Mouse (Mus musculus) heart, adult 2 months (tissue): ENCODE results near the gene Pcid2. TPM values are rescaled to one million over a fixed set of nuclear protein-coding genes. Genes with fewer than 3 reads are reported as not detected.

Source experiments
- DNase-seq, 2 experiments: peaks; one replicate each; pipeline ENCODE4 v3.0.0; 2021
- H3K27ac ChIP-seq: fragments of 200-600 bp; 2 replicates; pipeline ENCODE4 v1.8.1; 2022
- H3K27me3 ChIP-seq: fragments of 200-500 bp; 2 replicates; pipeline ENCODE4 v1.6.1; 2012; ENCODE audit warnings: mild to moderate bottlenecking, low read length, inconsistent platforms, mixed read lengths; ENCODE audit not compliant: control insufficient read depth, insufficient read depth
- H3K36me3 ChIP-seq: fragments of 200-500 bp; 2 replicates; pipeline ENCODE4 v1.6.1; 2012; ENCODE audit warnings: low read length, inconsistent platforms; ENCODE audit not compliant: control insufficient read depth, insufficient read depth
- H3K4me1 ChIP-seq: fragments of 200-500 bp; 2 replicates; pipeline ENCODE4 v1.6.1; 2011; ENCODE audit warnings: low read length; ENCODE audit not compliant: control insufficient read depth, insufficient read depth
- H3K4me3 ChIP-seq: fragments of 200-600 bp; 2 replicates; pipeline ENCODE4 v1.8.1; 2022
- H3K79me2 ChIP-seq: fragments of 200-500 bp; replicated peaks from 2 replicates; pipeline ENCODE4 v1.6.1; 2012; ENCODE audit warnings: mild to moderate bottlenecking, inconsistent platforms, low read length, moderate library complexity, mixed read lengths; ENCODE audit not compliant: control insufficient read depth, insufficient read depth
- H3K9ac ChIP-seq: fragments of 200-500 bp; 2 replicates; pipeline ENCODE4 v1.6.1; 2012; ENCODE audit warnings: low read depth, mild to moderate bottlenecking, control low read depth, inconsistent platforms, low read length, mixed read lengths
- CTCF ChIP-seq: fragments of 200-600 bp; IDR thresholded peaks from 2 replicates; pipeline ENCODE4 v1.8.1; 2022; ENCODE audit warnings: antibody characterized with exemption, mild to moderate bottlenecking, moderate library complexity
- EP300 ChIP-seq: fragments of 200-500 bp; IDR thresholded peaks from 2 replicates; pipeline ENCODE4 v1.6.1; 2011; ENCODE audit warnings: low read depth, low read length, control low read depth; ENCODE audit not compliant: insufficient read depth
- POLR2A ChIP-seq: fragments of 200-500 bp; IDR thresholded peaks from 2 replicates; pipeline ENCODE4 v1.6.1; 2011; ENCODE audit warnings: mild to moderate bottlenecking, low read depth, low read length, control low read depth; ENCODE audit not compliant: insufficient read depth
- WGBS: fragments of 180-500 bp; shearing (Covaris S2); methylation state at CpG from one replicate; pipeline ENCODE4 v1.1.7; 2018; 5-methylcytosine and 5-hydroxymethylcytosine counted together
- intact Hi-C: fragments of 180-260 bp; cut with DNase I; formaldehyde crosslinking; loops from one replicate; pipeline ENCODE4 v1.15.1; 2025
- polyA plus RNA-seq: library from polyadenylated mRNA; depleted of rRNA; stranded (reverse); fragments of >200 nt; gene quantifications from 2 replicates; pipeline ENCODE4 v1.2.3, GENCODE M21; 2012
- total RNA-seq, 2 experiments: library from RNA; stranded (reverse); gene quantifications; 2 replicates each; pipeline ENCODE4 v1.2.3; 2021

The Pcid2 gene
- total and polyA plus RNA-seq, 3 experiments = 8.2 to 12.9 (median 10.3) TPM

- Histone ChIP-seq H3K36me3 (no peaks in the 10 kb centered on the region), H3K27ac (no peak overlapping the region), H3K27me3 (no peaks in the 10 kb centered on the region), H3K79me2 (no peaks in the 10 kb centered on the region), H3K4me3 (no peak overlapping the region), H3K4me1 (no peaks in the 10 kb centered on the region), H3K9ac (no peak overlapping the region)
- WGBS = 92% methylated on average over 11 of the region's 11 CpGs
- intact Hi-C loops = no loop called here
- TF ChIP-seq POLR2A (no peak), CTCF (no peak), EP300 (no peak)
- DNase-seq = no peak
Measured at GRCm38 (mm10) chr8:13073255-13073654, 32.0 kb downstream of the Pcid2 start.

DNA sequence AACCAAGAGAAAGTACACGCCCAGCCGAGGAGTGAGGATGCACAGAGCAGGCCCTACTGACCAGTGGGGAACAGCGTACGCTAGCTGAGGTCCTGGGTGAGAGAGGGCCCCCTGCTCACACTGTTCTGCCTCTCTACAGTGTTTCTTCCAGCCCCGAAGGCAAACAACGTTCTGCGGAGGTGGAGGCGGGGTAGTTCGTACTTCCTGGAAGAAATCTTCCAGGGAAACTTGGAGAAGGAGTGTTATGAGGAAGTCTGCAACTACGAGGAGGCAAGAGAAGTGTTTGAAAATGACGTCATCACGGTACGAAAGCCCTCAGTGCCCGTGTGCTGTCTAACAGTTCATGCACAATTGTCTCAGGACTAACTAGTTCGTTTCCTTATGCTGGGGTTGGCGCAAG lies 42.1 kb downstream of the Pcid2 start:
- Histone ChIP-seq H3K9ac (no peak overlapping the region), H3K4me3 (no peak overlapping the region), H3K79me2 (no peaks in the 10 kb centered on the region), H3K36me3 (no peaks in the 10 kb centered on the region), H3K27ac (no peak overlapping the region), H3K4me1 (no peaks in the 10 kb centered on the region), H3K27me3 (no peaks in the 10 kb centered on the region)
- 64% methylated on average over 16 of the region's 16 CpGs for WGBS
- TF ChIP-seq CTCF (no peak), POLR2A (no peak), EP300 (no peak)
- DNase-seq = no peak
- intact Hi-C loops = no loop called here

GRCm38 (mm10) chr8:13060441-13061150 lies 44.7 kb downstream of the Pcid2 start, which contains the start of gene Proz:
Gene Proz (plus strand): TSS chr8:13060914.
- TF ChIP-seq CTCF (no peak), EP300 (no peak), POLR2A (no peak)
- H3K27me3 ChIP-seq = no peaks in the 10 kb centered on the region
- no peak for DNase-seq

GRCm38 (mm10) chr8:13057351-13057750 lies 47.9 kb downstream of the Pcid2 start:
- H3K4me1 ChIP-seq = no peaks in the 10 kb centered on the region
- H3K27me3 ChIP-seq = no peaks in the 10 kb centered on the region
- intact Hi-C loops = no loop called here
- TF ChIP-seq POLR2A (no peak), EP300 (no peak), CTCF (no peak)
- no peaks in the 10 kb centered on the region for H3K79me2 ChIP-seq
- WGBS = 89% methylated on average over 4 of the region's 4 CpGs
- no peak for DNase-seq
- no peak overlapping the region for H3K27ac ChIP-seq
- no peaks in the 10 kb centered on the region for H3K36me3 ChIP-seq
- H3K9ac ChIP-seq = no peak overlapping the region
- no peak overlapping the region for H3K4me3 ChIP-seq

More at GRCm38 (mm10) chr8:13060441-13061150, 44.7 kb downstream of the Pcid2 start, which contains the start of gene Proz:
- no peak within 1 kb of the TSS for H3K27ac ChIP-seq
- WGBS = 72% methylated on average over 17 of the region's 17 CpGs
- no peaks in the 10 kb centered on the region for H3K4me1 ChIP-seq
- no peaks in the 10 kb centered on the region for H3K79me2 ChIP-seq
- H3K36me3 ChIP-seq = no peaks in the 10 kb centered on the region
- H3K4me3 ChIP-seq = no peak within 1 kb of the TSS
- no peak within 1 kb of the TSS for H3K9ac ChIP-seq
- intact Hi-C loops = no loop called here

GRCm38 (mm10) chr8:13050550-13050949 lies 54.7 kb downstream of the Pcid2 start:
- Histone ChIP-seq H3K36me3 (no peaks in the 10 kb centered on the region), H3K79me2 (no peaks in the 10 kb centered on the region), H3K4me1 (no peaks in the 10 kb centered on the region), H3K27me3 (no peaks in the 10 kb centered on the region), H3K9ac (no peak overlapping the region), H3K27ac (no peak overlapping the region), H3K4me3 (no peak overlapping the region)
- DNase-seq = no peak
- intact Hi-C loops = no loop called here
- 81% methylated on average over 10 of the region's 10 CpGs for WGBS
- no peak for TF ChIP-seq POLR2A
- TF ChIP-seq CTCF = no peak
- no peak for TF ChIP-seq EP300

DNA sequence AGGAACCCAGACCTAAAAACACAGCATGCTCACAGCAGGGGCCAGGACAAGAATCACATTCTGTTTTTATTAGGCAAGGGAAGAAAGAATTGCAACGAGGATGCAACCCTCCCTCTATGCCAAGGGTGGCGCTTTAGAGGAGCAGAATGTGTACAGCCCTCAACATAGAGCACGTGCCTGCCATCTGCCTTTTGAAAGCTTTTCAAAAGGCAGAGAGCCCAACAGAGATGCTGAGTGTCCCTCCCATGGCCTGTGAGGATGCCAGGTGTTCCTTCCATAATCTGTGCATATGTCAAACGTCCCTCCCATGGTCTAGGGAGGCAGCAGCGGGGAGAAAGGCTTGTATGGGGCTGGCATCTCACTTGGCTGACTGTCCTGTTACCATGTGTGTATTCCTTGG lies 57.6 kb downstream of the Pcid2 start:
- no peaks in the 10 kb centered on the region for H3K4me1 ChIP-seq
- H3K4me3 ChIP-seq = no peak overlapping the region
- intact Hi-C loops = no loop called here
- no peaks in the 10 kb centered on the region for H3K27me3 ChIP-seq
- TF ChIP-seq CTCF = no peak
- no peak for TF ChIP-seq POLR2A
- no peak for TF ChIP-seq EP300
- 53% methylated on average over 5 of the region's 5 CpGs for WGBS
- H3K27ac ChIP-seq = no peak overlapping the region
- no peak for DNase-seq
- H3K9ac ChIP-seq = no peak overlapping the region
- H3K79me2 ChIP-seq = no peaks in the 10 kb centered on the region
- H3K36me3 ChIP-seq = no peaks in the 10 kb centered on the region
